Mouse (Mus musculus): ENCODE data around the gene Fbxo17.
A peak's percentile ranks its signal among the peaks of the same experiment; 100 is the strongest.

Fbxo17 gene

GRCm38 (mm10) chr7:28769414-28769958 is 52.9 kb downstream of the Fbxo17 start:
- DNase-seq: no peak

DNA sequence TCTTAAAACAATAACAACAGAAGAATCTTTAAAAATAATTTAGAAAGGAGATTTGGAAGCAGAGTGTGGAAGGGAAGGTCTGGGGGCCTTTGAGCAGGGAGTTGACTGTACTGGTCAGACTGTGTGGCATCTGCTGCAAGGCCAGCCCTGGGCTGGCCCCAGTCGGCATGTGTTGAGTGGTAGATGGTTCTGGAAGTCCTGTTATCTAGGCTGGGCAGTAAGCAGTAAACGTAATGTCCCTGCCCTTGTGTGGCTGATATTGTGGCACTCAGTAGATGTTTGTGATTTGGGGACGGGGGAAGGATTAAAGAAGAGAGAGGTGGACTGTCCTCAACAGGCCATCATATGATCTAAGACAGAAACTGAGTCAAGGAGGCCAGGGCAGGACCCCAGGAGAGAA is 53.7 kb downstream of the Fbxo17 start:
- no peak for DNase-seq

DNA sequence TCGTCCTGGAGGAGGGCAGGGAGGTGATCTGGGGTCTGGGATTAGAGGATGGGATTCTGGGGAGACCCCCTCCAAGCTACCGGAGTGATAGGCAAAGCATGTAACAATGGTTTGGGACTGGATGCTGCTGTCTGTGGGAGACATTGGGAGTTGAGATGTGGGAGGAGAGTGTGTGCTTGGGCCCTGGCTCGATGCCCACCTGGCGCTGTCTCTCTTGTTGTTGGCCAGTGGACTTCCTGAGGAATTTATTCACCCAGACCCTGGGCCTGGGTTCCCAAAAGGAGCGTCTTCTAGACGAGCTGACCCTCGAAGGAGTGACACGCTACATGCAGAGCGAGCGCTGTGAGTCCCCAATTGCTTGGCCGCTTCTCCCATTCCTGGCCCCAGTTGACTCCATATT is 55.3 kb downstream of the Fbxo17 start:
- no peak for DNase-seq

DNA sequence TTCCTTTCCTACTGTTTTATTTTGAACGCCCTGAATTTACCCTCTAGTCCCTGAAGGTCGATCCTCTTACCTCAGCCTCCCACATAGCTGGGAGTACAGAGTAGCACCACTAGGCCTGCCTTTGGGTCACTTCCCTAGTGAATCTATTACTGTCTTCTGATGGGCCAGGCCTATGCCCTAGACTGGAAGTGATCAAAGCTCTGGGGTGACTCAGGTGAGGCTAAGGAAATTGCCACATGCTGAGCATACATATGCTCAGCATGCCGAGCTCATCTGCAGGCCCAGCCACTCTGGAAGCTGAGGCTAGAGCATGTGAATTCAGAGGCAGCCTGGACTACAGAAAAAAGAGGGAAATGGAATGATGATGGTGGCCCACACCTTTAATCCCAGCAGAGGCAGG is 56.6 kb downstream of the Fbxo17 start:
- DNase-seq: no peak

- DNase-seq: no peak
These were observed 57.6 kb downstream of the Fbxo17 start for GRCm38 (mm10) chr7:28774164-28774563.

DNA sequence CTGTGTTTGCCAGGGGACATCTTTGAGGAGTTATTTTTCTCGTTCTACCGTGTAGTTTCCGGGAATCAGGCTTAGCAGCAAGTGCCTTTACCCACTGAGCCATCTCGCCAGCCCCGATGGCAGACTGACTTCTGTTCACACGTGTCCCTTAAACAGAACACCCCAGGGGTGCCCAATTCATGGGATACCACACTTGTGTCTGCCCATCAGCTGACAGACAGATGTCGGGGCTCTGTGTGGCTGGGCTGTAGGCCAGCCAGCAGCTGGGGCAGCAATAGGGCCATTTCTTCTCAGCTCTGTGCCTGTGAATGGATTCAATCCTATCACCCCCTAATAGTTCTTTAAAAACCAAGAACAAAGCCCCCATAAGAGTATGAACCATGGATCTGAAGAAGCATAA is 58.5 kb downstream of the Fbxo17 start:
- no peak for DNase-seq

GRCm38 (mm10) chr7:28778825-28779224 is 62.2 kb downstream of the Fbxo17 start:
- DNase-seq: no peak

GRCm38 (mm10) chr7:28780067-28780658 is 63.6 kb downstream of the Fbxo17 start:
- peak; percentile 94 to 96 for DNase-seq

DNA sequence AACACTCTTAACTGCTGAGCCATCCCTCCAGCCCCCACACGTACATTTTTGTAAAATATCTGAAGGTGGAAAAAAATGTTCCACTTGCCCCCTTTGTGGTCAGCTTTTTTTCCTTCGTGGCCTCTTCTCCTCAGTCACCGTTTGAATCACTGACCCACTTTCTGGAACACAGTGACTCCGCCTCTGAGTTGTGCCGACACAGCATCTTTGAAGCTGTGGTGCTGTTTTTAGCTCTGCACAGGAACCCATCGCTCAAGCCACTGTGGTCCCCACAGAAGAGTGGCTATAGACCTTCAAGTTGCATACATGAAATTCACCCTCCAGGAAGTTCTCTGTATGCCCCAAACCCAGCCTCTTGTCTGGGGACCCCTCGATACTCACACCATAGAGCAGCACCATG is 64.3 kb downstream of the Fbxo17 start:
- DNase-seq: no peak

DNA sequence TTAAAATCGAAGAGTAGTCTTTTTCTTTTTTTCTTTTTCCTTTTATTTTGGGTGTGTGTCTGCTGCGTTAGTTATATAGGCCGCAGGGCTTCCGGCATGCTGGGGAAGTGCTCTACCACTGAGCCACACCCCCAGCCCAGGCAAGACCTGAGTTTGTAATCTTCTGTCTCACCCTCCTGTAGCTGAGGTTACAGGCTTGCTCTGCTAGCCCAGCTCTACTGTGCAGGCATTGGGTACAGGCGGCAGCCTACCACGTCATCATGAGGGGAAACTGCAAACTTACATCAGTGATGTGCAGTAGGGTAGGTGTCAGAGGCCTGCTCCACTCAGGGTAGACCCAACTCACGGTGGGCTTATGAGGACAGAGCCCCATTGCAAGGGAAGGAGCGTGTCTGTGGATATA is 64.7 kb downstream of the Fbxo17 start:
- DNase-seq: peak; percentile 61 to 64

- DNase-seq: no peak
These were observed 68.6 kb downstream of the Fbxo17 start for GRCm38 (mm10) chr7:28785161-28785560.

Data from B cell, adult 2 months (primary cell).